Mouse (Mus musculus): Measurements from ENCODE around the gene Myrf. TPM values are rescaled to one million over a fixed set of nuclear protein-coding genes. Genes with fewer than 3 reads are reported as not detected.
A peak's percentile ranks its signal among the peaks of the same experiment; 100 is the strongest.

The Myrf gene
- total and polyA plus RNA-seq, 2 experiments from 2014 or later, result 0.91 to 2.2 TPM

GRCm38 (mm10) chr19:10242916-10243315, 2.4 kb upstream of the Myrf start:
- Histone ChIP-seq H3K27ac (ENCODE audit: low read depth, low read length) (no peak overlapping the region), H3K9ac (replicated peaks; ENCODE audit: low read length, poor library complexity, severe bottlenecking) (no peak overlapping the region), H3K4me2 (ENCODE audit: low read depth, low read length, poor library complexity, severe bottlenecking) (no peak overlapping the region), H3K36me3 (ENCODE audit: insufficient read depth, low read length) (peaks cover 7% of the 10 kb centered on the region; the same call in 1 of the 2 replicates), H3K27me3 (ENCODE audit: insufficient read depth, low read length) (0 out of 2 replicates have a peak, but pooled peaks cover 7% of the 10 kb centered on the region), H3K9me3 (ENCODE audit: low read length) (no peaks in the 10 kb centered on the region), H3K4me3 (ENCODE audit: low read depth, low read length) (no peak overlapping the region), H3K4me1 (ENCODE audit: insufficient read depth, low read length) (no peaks in the 10 kb centered on the region)
- no peak for ATAC-seq (ENCODE audit: low FRiP score)
- no peak for DNase-seq (ENCODE audit: low spot score)
- TF ChIP-seq CTCF (IDR thresholded peaks at IDR 0.05), result no peak
- 5% methylated on average over 8 of the region's 8 CpGs for WGBS

GRCm38 (mm10) chr19:10239975-10240653, 434 bp downstream of the Myrf start:
- WGBS, result 5% methylated on average over 26 of the region's 26 CpGs
- Histone ChIP-seq H3K9ac (replicated peaks; ENCODE audit: low read length, poor library complexity, severe bottlenecking) (peak overlapping the region; percentile 44; the same call in 1 of the 2 replicates), H3K4me1 (ENCODE audit: insufficient read depth, low read length) (no peaks in the 10 kb centered on the region), H3K4me2 (ENCODE audit: low read depth, low read length, poor library complexity, severe bottlenecking) (peak overlapping the region; percentile 56), H3K4me3 (ENCODE audit: low read depth, low read length) (peak overlapping the region; percentile 41), H3K36me3 (ENCODE audit: insufficient read depth, low read length) (no peaks in the 10 kb centered on the region), H3K27me3 (ENCODE audit: insufficient read depth, low read length) (0 out of 2 replicates have a peak, but pooled peaks cover 7% of the 10 kb centered on the region), H3K9me3 (ENCODE audit: low read length) (no peaks in the 10 kb centered on the region), H3K27ac (ENCODE audit: low read depth, low read length) (no peak overlapping the region)
- DNase-seq (ENCODE audit: low spot score) (no peak), ATAC-seq (ENCODE audit: low FRiP score) (no peak)
- no peak for TF ChIP-seq CTCF (IDR thresholded peaks at IDR 0.05)

GRCm38 (mm10) chr19:10239419-10239818, 1.1 kb downstream of the Myrf start:
- Histone ChIP-seq H3K4me3 (ENCODE audit: low read depth, low read length) (no peak overlapping the region), H3K36me3 (ENCODE audit: insufficient read depth, low read length) (no peaks in the 10 kb centered on the region), H3K27me3 (ENCODE audit: insufficient read depth, low read length) (0 out of 2 replicates have a peak, but pooled peaks cover 7% of the 10 kb centered on the region), H3K9ac (replicated peaks; ENCODE audit: low read length, poor library complexity, severe bottlenecking) (no peak overlapping the region), H3K4me1 (ENCODE audit: insufficient read depth, low read length) (no peaks in the 10 kb centered on the region), H3K27ac (ENCODE audit: low read depth, low read length) (no peak overlapping the region), H3K9me3 (ENCODE audit: low read length) (no peaks in the 10 kb centered on the region), H3K4me2 (ENCODE audit: low read depth, low read length, poor library complexity, severe bottlenecking) (no peak overlapping the region)
- no peak for DNase-seq (ENCODE audit: low spot score)
- ATAC-seq (ENCODE audit: low FRiP score), result no peak
- WGBS, result 54% methylated on average over 2 of the region's 2 CpGs
- no peak for TF ChIP-seq CTCF (IDR thresholded peaks at IDR 0.05)

GRCm38 (mm10) chr19:10238477-10238876, 2.1 kb downstream of the Myrf start:
- DNase-seq (ENCODE audit: low spot score) (no peak), ATAC-seq (ENCODE audit: low FRiP score) (no peak)
- Histone ChIP-seq H3K4me2 (ENCODE audit: low read depth, low read length, poor library complexity, severe bottlenecking) (no peak overlapping the region), H3K27me3 (ENCODE audit: insufficient read depth, low read length) (0 out of 2 replicates have a peak, but pooled peaks cover 7% of the 10 kb centered on the region), H3K9ac (replicated peaks; ENCODE audit: low read length, poor library complexity, severe bottlenecking) (no peak overlapping the region), H3K4me1 (ENCODE audit: insufficient read depth, low read length) (no peaks in the 10 kb centered on the region), H3K27ac (ENCODE audit: low read depth, low read length) (no peak overlapping the region), H3K4me3 (ENCODE audit: low read depth, low read length) (no peak overlapping the region), H3K36me3 (ENCODE audit: insufficient read depth, low read length) (no peaks in the 10 kb centered on the region), H3K9me3 (ENCODE audit: low read length) (no peaks in the 10 kb centered on the region)
- WGBS, result 66% methylated on average over 3 of the region's 3 CpGs
- TF ChIP-seq CTCF (IDR thresholded peaks at IDR 0.05), result no peak

GRCm38 (mm10) chr19:10235784-10236565, 4.6 kb downstream of the Myrf start:
- no peaks in the 10 kb centered on the region for H3K36me3 ChIP-seq (ENCODE audit: insufficient read depth, low read length)
- no peak overlapping the region for H3K9ac ChIP-seq (replicated peaks; ENCODE audit: low read length, poor library complexity, severe bottlenecking)
- H3K27me3 ChIP-seq (ENCODE audit: insufficient read depth, low read length), result peaks cover 6% of the 10 kb centered on the region; the same call in 1 of the 2 replicates
- ATAC-seq (ENCODE audit: low FRiP score) (no peak), DNase-seq (ENCODE audit: low spot score) (no peak)
- H3K4me1 ChIP-seq (ENCODE audit: insufficient read depth, low read length), result no peaks in the 10 kb centered on the region
- no peaks in the 10 kb centered on the region for H3K9me3 ChIP-seq (ENCODE audit: low read length)
- 84% methylated on average over 9 of the region's 9 CpGs for WGBS
- H3K4me2 ChIP-seq (ENCODE audit: low read depth, low read length, poor library complexity, severe bottlenecking), result no peak overlapping the region
- TF ChIP-seq CTCF (IDR thresholded peaks at IDR 0.05), result no peak
- H3K27ac ChIP-seq (ENCODE audit: low read depth, low read length), result no peak overlapping the region
- no peak overlapping the region for H3K4me3 ChIP-seq (ENCODE audit: low read depth, low read length)

Measured in midbrain, postnatal 0 days (tissue).